Comparison of ENCODE assay signal across 9 mouse cellular contexts in the genomic region with DNA sequence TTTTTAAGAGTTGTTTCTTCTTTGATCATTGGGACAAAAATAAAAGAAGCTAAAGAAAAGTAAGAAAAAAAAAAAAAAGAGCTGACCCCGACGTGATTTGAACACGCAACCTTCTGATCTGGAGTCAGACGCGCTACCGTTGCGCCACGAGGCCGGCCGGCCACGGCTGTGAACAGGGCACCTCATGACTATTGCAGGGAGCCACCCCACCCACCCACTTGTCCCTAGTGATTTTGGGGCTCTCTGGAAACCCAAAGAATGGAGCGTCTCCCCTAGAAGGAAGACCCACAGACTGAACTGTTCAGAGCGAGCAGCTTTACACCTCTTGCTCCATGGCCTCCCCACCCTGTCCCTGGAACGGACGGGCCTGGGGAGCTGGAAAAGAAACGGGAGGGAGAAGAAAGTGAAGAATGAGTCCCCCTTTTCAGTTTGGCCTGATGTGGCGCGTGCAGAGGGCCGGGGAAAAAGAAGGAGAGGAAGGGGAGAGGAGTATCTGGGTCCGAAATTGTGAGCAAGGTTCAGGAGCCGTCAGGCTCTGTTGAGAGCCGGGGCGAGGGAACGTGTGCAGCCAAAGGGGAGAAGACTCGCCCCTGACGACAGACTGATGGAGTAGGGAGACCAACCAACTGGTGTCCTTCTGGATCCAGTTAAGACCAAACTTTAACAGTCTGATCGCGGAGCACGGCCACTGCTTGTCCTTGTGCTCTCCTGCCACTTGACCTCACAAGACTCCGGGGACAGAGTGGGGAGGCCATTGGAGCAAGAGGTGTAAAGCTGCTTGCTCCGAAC. TPM values are rescaled to one million over a fixed set of nuclear protein-coding genes. Genes with fewer than 3 reads are reported as not detected.
DNase-seq lines count a peak whose midpoint lies in the region; ATAC-seq and TF ChIP-seq lines count a peak whose summit lies in the region.
"Had no signal": no experiment of that assay in that cellular context is flagged by ENCODE, and none has a peak within 500 bp of the region (broad histone marks: within the 10 kb centered on the region; RNA-seq: fewer than 3 reads in every experiment).

No protein-coding gene starts in this region.

- no peak for TF ChIP-seq CTCF in intestine, postnatal 0 days (IDR thresholded peaks at IDR 0.05; ENCODE audit: low read depth)

- under 1% methylated on average over 31 of the region's 31 CpGs for WGBS in intestine, postnatal 0 days
- under 1% methylated on average over 31 of the region's 31 CpGs for WGBS in liver, embryonic 11.5 days
- WGBS in stomach, embryonic 15.5 days = under 1% methylated on average over 31 of the region's 31 CpGs

- DNase-seq in cerebellum, adult 11 months = peak; percentile 67
- DNase-seq in cerebellum, postnatal 4 days (ENCODE audit: low spot score in 2 of 2) = peak; percentile 92 to 96
- DNase-seq in gastrocnemius, postnatal 25 days = peak; percentile 79
- peak; percentile 93 for DNase-seq in liver, embryonic 11.5 days (ENCODE audit: low spot score)

- H3K27ac ChIP-seq in intestine, postnatal 0 days (ENCODE audit: low read depth, low read length) = peak overlapping the region; percentile 79
- peak overlapping the region; percentile 67 for H3K27ac ChIP-seq in liver, embryonic 11.5 days (ENCODE audit: low read depth, low read length)
- peak overlapping the region; percentile 79 for H3K27ac ChIP-seq in stomach, embryonic 15.5 days

- peak overlapping the region; percentile 63 for H3K4me3 ChIP-seq in intestine, postnatal 0 days (ENCODE audit: low read depth, low read length)
- peak overlapping the region; percentile 70 for H3K4me3 ChIP-seq in liver, embryonic 11.5 days (ENCODE audit: low read depth, low read length)
- peak overlapping the region; percentile 66 for H3K4me3 ChIP-seq in myocyte
- H3K4me3 ChIP-seq in stomach, embryonic 15.5 days (replicated peaks) = peak overlapping the region; percentile 69

- H3K4me1 ChIP-seq in intestine, postnatal 0 days (replicated peaks; ENCODE audit: control insufficient read depth, insufficient read depth, low read length) = peaks cover 13% of the 10 kb centered on the region; the same call in 1 of the 2 replicates
- peaks cover 35% of the 10 kb centered on the region for H3K4me1 ChIP-seq in liver, embryonic 11.5 days (replicated peaks; ENCODE audit: control insufficient read depth, insufficient read depth, low read length)
- H3K4me1 ChIP-seq in stomach, embryonic 15.5 days = peaks cover 26% of the 10 kb centered on the region

- H3K9ac ChIP-seq in intestine, postnatal 0 days (ENCODE audit: low read depth, low read length) = peak overlapping the region; percentile 55
- peak overlapping the region; percentile 85 for H3K9ac ChIP-seq in liver, embryonic 11.5 days (ENCODE audit: low read depth, low read length)
- H3K9ac ChIP-seq in stomach, embryonic 15.5 days = peak overlapping the region; percentile 51

- H3K27me3 ChIP-seq in intestine, postnatal 0 days (replicated peaks; ENCODE audit: control insufficient read depth, insufficient read depth, low read length) = no peaks in the 10 kb centered on the region
- H3K27me3 ChIP-seq in liver, embryonic 11.5 days (replicated peaks; ENCODE audit: control insufficient read depth, insufficient read depth, low read length) = no peaks in the 10 kb centered on the region
- no peaks in the 10 kb centered on the region for H3K27me3 ChIP-seq in myocyte (ENCODE audit: control insufficient read depth, insufficient read depth, insufficient read length)
- H3K27me3 ChIP-seq in stomach, embryonic 15.5 days (replicated peaks) = no peaks in the 10 kb centered on the region
- H3K27me3 ChIP-seq: Patski had no signal

- TF ChIP-seq POLR2A in myocyte (IDR thresholded peaks at IDR 0.05; ENCODE audit: insufficient read length, low read depth) = no peak

- H3ac ChIP-seq in myocyte (ENCODE audit: control insufficient read depth, insufficient read length) = peak overlapping the region; percentile 18

- H3K4me2 ChIP-seq in intestine, postnatal 0 days (replicated peaks; ENCODE audit: low read depth) = peak overlapping the region; percentile 95
- peak overlapping the region; percentile 90 for H3K4me2 ChIP-seq in liver, embryonic 11.5 days
- H3K4me2 ChIP-seq in myocyte (ENCODE audit: low read depth) = peak overlapping the region; percentile 86
- H3K4me2 ChIP-seq in stomach, embryonic 15.5 days = peak overlapping the region; percentile 82

- ATAC-seq in cerebellum, adult (ENCODE audit: insufficient number of reproducible peaks, low FRiP score, low TSS enrichment) = no peak
- ATAC-seq in intestine, postnatal 0 days = peak; percentile 37; the same call in 1 of the 2 replicates
- ATAC-seq in liver, embryonic 11.5 days (replicated peaks; ENCODE audit: low FRiP score) = peak; percentile 36; the same call in 1 of the 2 replicates
- ATAC-seq in stomach, embryonic 15.5 days (ENCODE audit: insufficient read depth, low FRiP score, low read depth) = 0 out of 2 replicates have a peak, but pooled peaks have one; percentile 37
- ATAC-seq: Patski had no signal

- no peaks in the 10 kb centered on the region for H3K36me3 ChIP-seq in intestine, postnatal 0 days (ENCODE audit: control insufficient read depth, insufficient read depth)
- no peaks in the 10 kb centered on the region for H3K36me3 ChIP-seq in liver, embryonic 11.5 days (ENCODE audit: control insufficient read depth, insufficient read depth, low read length)
- no peaks in the 10 kb centered on the region for H3K36me3 ChIP-seq in myocyte (ENCODE audit: control insufficient read depth, insufficient read depth)
- no peaks in the 10 kb centered on the region for H3K36me3 ChIP-seq in stomach, embryonic 15.5 days

- H3K79me2 ChIP-seq in myocyte (ENCODE audit: control insufficient read depth, insufficient read depth) = peaks cover 11% of the 10 kb centered on the region

- H3K9me3 ChIP-seq in intestine, postnatal 0 days (ENCODE audit: control insufficient read depth) = no peaks in the 10 kb centered on the region
- H3K9me3 ChIP-seq in liver, embryonic 11.5 days (ENCODE audit: control insufficient read depth, low read length) = no peaks in the 10 kb centered on the region
- no peaks in the 10 kb centered on the region for H3K9me3 ChIP-seq in stomach, embryonic 15.5 days

TF ChIP-seq in myocyte, 11 proteins besides CTCF, POLR2A, EP300 and RAD21:
- TF ChIP-seq USF1 (IDR thresholded peaks at IDR 0.05; ENCODE audit: low read depth) (no peak), MYOG (IDR thresholded peaks at IDR 0.05; ENCODE audit: control insufficient read depth in 1 of 3, insufficient read depth in 1 of 3, insufficient read length in 2 of 3, low read depth in 2 of 3) (no peak), SRF (IDR thresholded peaks at IDR 0.05; ENCODE audit: control insufficient read depth, insufficient read length, low read depth) (no peak), TCF12 (IDR thresholded peaks at IDR 0.05; ENCODE audit: insufficient read depth, poor library complexity, severe bottlenecking) (no peak), MYOD1 (IDR thresholded peaks at IDR 0.05; ENCODE audit: control insufficient read depth in 1 of 3, insufficient read length in 2 of 3, low read depth in 2 of 3) (no peak), REST (IDR thresholded peaks at IDR 0.05; ENCODE audit: insufficient read depth, insufficient read length) (no peak), MAX (IDR thresholded peaks at IDR 0.05; ENCODE audit: low read depth) (no peak), TCF3 (IDR thresholded peaks at IDR 0.05; ENCODE audit: insufficient read length, low read depth) (no peak), E2F4 (IDR thresholded peaks at IDR 0.05; ENCODE audit: insufficient read depth) (no peak), POLR2AphosphoS2 (IDR thresholded peaks at IDR 0.05; ENCODE audit: insufficient read length, low read depth) (no peak), CEBPB (IDR thresholded peaks at IDR 0.05; ENCODE audit: insufficient read depth, poor library complexity, severe bottlenecking) (no peak)

RNA-seq across cellular contexts. Expression of a gene that starts 4.1 kb away (rescaled TPM):
- total RNA-seq in gastrocnemius, postnatal 25 days (2021) = 10 to 100 TPM; 15.5 to 15.9 TPM
- polyA plus RNA-seq in intestine, postnatal 0 days (2015; fragmentation: Nextera tagmentation; extraction: Ambion mirVana) = 13.4 and 13.8 TPM in 2 replicates
- 5.9 and 6.6 TPM in 2 replicates for polyA plus RNA-seq in liver, embryonic 11.5 days (2014; fragmentation: Nextera tagmentation; extraction: Ambion mirVana)
- polyA plus RNA-seq in myocyte (2012; fragmentation: generic; extraction: Trizol) = 27.2 TPM
- polyA plus RNA-seq in stomach, embryonic 15.5 days (2015; fragmentation: Nextera tagmentation; extraction: Ambion mirVana) = 10.3 and 10.7 TPM in 2 replicates

RNA-seq across cellular contexts. Expression of a gene that starts 7.0 kb away (rescaled TPM):
- total RNA-seq in gastrocnemius, postnatal 25 days (2021) = 1 to 10 TPM; 3.9 to 4.1 TPM
- 14.5 TPM in 2 replicates for polyA plus RNA-seq in intestine, postnatal 0 days (2015; fragmentation: Nextera tagmentation; extraction: Ambion mirVana)
- 39.1 and 43.5 TPM in 2 replicates for polyA plus RNA-seq in liver, embryonic 11.5 days (2014; fragmentation: Nextera tagmentation; extraction: Ambion mirVana)
- 29.5 TPM for polyA plus RNA-seq in myocyte (2012; fragmentation: generic; extraction: Trizol)
- polyA plus RNA-seq in stomach, embryonic 15.5 days (2015; fragmentation: Nextera tagmentation; extraction: Ambion mirVana) = 49.6 and 55.0 TPM in 2 replicates

RNA-seq across cellular contexts. Expression of a gene that starts 18.2 kb away (rescaled TPM):
- under 1 TPM; 0.54 to 0.88 TPM for total RNA-seq in gastrocnemius, postnatal 25 days (2021)
- 24.3 and 26.2 TPM in 2 replicates for polyA plus RNA-seq in intestine, postnatal 0 days (2015; fragmentation: Nextera tagmentation; extraction: Ambion mirVana)
- polyA plus RNA-seq in liver, embryonic 11.5 days (2014; fragmentation: Nextera tagmentation; extraction: Ambion mirVana) = 168 and 170 TPM in 2 replicates
- 28.2 TPM for polyA plus RNA-seq in myocyte (2012; fragmentation: generic; extraction: Trizol)
- polyA plus RNA-seq in stomach, embryonic 15.5 days (2015; fragmentation: Nextera tagmentation; extraction: Ambion mirVana) = 134 and 146 TPM in 2 replicates

RNA-seq across cellular contexts. Expression of a gene that starts 24.7 kb away (rescaled TPM):
- total RNA-seq in gastrocnemius, postnatal 25 days (2021) = 10 to 100 TPM; 34.9 to 35.2 TPM
- polyA plus RNA-seq in intestine, postnatal 0 days (2015; fragmentation: Nextera tagmentation; extraction: Ambion mirVana) = 45.3 and 50.3 TPM in 2 replicates
- 47.2 and 56.0 TPM in 2 replicates for polyA plus RNA-seq in liver, embryonic 11.5 days (2014; fragmentation: Nextera tagmentation; extraction: Ambion mirVana)
- polyA plus RNA-seq in myocyte (2012; fragmentation: generic; extraction: Trizol) = 51.8 TPM
- polyA plus RNA-seq in stomach, embryonic 15.5 days (2015; fragmentation: Nextera tagmentation; extraction: Ambion mirVana) = 68.5 and 84.6 TPM in 2 replicates

RNA-seq across cellular contexts. Expression of a gene that starts 31.4 kb away (rescaled TPM):
- 10 to 100 TPM; 21.0 to 50.8 TPM for total RNA-seq in gastrocnemius, postnatal 25 days (2021)
- 7.2 and 11.3 TPM in 2 replicates for polyA plus RNA-seq in intestine, postnatal 0 days (2015; fragmentation: Nextera tagmentation; extraction: Ambion mirVana)
- 6.2 and 6.6 TPM in 2 replicates for polyA plus RNA-seq in liver, embryonic 11.5 days (2014; fragmentation: Nextera tagmentation; extraction: Ambion mirVana)
- polyA plus RNA-seq in myocyte (2012; fragmentation: generic; extraction: Trizol) = 8.9 TPM
- polyA plus RNA-seq in stomach, embryonic 15.5 days (2015; fragmentation: Nextera tagmentation; extraction: Ambion mirVana) = 15.4 and 20.3 TPM in 2 replicates
